Mouse (Mus musculus) urinary bladder, postnatal 36 days (tissue): ENCODE results near the gene Runx1.

Experiments
- DNase-seq, 2 experiments: peaks; one replicate each; pipeline ENCODE4 v3.0.0; 2022; ENCODE audit warnings: low spot score in 2 of 2, mixed read lengths in 1 of 2

Gene Runx1

DNA sequence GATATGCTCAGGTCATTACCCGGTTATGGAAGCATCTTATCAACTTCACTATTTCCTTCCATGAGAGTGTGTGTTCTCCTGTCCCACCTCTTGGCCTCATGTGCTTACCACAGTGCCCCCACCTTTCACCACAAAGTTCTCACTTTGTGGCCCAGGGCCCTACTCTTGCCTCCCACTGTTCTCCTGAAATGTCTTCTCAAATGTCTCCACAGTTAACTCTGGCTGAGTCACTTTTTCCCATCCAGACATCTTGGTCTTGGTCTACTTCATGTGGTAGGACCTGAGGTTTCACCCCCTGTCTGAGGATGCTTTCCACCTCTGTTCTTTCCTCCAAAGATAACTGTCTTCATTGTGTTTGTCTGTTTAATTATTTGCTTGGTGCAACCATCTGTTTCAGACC lies 77.7 kb downstream of the Runx1 start:
- DNase-seq, result no peak

DNA sequence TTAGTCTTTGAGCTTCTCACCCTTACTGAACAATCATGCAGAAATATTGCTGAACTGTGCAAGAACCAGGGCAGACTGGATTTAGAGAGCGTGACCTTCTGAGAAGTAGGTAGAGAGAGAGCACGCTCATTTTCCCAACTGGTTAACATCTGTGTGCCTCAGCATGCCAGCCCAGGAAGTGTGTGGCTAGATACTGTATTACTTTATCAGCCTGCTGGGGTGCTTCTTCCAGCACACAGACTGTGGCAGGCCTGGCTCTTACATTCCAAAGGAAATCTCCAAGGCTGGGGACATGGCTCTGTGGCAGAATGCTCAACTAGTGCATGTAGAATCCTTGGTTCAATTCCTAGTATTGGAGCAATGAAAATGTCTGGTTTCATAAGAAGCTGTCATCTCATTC lies 78.9 kb downstream of the Runx1 start:
- DNase-seq, result no peak

DNA sequence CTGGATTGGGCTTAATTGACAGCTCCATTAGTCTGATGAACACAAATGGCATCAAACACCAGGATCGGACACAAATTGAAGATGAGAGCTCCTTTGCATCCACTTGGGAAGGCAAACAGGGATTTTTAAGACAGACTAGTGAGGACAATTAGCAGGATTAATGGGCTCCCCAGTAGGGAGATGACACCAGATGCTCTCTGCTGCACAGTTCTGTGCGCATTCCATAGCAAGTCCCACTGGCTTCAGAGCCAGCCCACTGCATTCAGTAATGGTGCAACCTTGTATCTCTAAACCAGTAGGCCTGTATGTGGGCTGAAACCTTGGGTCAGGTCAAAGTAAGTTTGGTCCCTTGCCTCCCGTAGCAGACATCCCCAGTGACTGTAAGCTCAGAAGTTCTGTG lies 80.7 kb downstream of the Runx1 start:
- DNase-seq, result no peak

- no peak for DNase-seq
These were observed 81.7 kb downstream of the Runx1 start for GRCm38 (mm10) chr16:92744172-92744777.

- no peak for DNase-seq
These were observed 82.2 kb downstream of the Runx1 start for GRCm38 (mm10) chr16:92743755-92744154.

- no peak for DNase-seq
These were observed 84.6 kb downstream of the Runx1 start for GRCm38 (mm10) chr16:92741342-92741741.

DNA sequence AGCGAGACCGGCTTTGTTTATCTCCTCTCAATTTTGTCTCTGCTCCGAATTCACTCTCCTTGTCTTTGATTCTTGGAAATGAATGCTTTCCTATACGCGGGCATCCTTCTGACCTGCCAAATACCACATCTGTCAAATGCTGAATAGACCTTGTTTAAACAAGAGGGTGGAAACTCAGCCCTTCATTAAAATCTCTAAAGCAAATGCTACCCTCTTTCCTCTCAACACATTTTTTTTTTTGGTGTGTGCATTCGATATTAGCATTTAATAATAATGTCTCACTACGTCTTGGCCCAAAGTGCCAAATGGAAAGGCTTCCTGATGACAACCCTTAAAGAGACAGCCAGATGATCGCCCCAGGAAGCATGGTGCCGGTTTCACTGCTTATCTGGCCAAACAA lies 85.4 kb downstream of the Runx1 start:
- no peak for DNase-seq

DNA sequence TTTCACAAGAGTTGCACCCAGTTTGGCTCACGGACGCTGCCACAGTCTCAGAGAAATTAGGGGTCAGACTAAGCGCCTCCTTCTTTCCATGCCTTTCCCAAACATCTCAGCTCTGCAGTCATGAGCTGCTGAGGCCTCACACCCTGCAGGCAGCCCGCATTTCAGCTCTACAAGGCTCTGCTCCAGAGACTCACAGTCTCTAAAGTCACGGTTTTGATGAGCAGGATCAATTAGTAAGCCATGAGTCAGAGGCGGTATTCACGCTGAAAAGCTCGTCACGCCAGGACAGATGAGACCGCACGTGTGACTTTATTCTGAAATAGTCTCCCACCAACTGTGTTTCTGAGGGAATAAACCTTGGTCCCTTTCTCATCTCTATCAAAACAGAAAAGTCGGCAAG lies 86.0 kb downstream of the Runx1 start:
- DNase-seq, result no peak

DNA sequence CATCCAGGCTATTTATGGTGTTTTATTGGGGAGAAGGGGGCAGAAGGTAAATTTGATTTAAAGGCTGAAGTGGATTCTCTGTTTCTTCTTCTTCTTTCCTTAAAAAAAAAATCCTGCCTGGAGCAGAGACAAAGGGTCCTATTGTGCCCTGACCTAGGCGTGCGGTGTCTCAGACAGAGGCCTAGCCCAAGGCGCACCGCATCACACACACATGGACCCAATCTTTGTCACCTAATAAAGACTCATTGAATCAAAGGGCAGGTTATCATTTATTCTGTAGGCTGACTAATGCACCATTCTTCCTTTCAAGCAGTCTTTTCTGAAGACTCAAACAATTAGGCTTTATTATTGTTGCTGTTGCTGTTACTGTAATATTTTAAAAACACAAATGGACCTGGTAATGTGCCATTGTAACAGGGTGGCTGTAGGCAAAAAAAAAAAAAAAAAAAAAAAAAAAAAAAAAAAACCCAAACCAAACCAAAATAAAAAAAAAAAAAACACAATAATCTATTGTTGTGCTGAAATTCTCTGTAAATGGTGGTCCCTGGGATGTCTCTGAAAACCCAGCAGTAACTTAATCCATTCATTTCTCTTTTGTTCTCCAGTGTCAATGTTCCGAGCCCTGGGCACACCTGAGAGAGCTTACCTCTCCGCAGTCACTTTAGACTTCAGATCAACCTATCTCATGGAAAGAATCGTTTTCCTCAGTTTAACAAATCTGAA lies 86.7 kb downstream of the Runx1 start:
- DNase-seq, result no peak

DNA sequence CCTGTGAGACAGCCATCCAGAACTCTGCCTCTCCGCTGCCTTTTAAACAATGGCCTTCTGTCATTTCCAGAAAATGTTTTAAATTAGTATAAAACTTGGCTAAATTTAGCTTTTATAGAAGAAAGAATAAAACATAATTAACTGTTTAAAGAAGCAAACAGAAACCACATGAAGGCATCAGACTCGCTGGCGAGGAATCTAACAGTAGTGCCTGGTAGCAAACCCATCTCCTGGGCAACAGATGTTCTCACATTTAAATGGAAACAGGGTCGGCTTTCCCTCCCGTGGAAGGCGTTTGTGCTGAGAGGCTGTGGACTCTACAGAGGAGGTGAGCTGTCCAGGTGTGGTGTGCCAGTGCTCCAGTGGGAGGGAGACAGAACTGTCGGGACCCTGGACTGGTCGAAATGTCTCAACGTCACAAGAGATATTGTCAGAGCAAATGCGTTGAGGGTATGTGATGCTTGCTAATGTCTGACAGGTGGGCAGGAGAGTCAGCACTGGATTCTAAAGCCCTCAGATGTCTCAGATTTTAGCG lies 87.4 kb downstream of the Runx1 start:
- DNase-seq, result no peak

- DNase-seq, result no peak
These were observed 99.1 kb downstream of the Runx1 start for GRCm38 (mm10) chr16:92726870-92727269.

DNA sequence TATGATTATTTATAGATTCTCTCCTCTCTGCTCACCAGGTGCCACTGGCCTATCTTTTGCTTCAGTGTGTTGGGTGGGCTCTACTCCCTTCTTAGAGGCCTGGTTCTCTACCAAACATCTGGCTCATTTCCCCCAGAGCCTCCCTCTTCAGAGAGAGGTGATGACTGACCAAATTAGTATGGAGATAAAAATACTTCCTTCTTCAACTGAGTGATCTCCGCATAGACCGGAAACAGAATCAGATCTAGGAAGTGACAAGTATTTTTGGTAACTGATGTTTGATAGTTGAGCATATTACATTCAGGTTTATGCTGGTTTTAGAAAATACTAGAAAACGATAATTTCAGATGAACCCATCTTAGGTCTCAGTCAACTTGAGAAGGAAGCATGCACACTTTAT lies 101.4 kb downstream of the Runx1 start:
- DNase-seq, result no peak

DNA sequence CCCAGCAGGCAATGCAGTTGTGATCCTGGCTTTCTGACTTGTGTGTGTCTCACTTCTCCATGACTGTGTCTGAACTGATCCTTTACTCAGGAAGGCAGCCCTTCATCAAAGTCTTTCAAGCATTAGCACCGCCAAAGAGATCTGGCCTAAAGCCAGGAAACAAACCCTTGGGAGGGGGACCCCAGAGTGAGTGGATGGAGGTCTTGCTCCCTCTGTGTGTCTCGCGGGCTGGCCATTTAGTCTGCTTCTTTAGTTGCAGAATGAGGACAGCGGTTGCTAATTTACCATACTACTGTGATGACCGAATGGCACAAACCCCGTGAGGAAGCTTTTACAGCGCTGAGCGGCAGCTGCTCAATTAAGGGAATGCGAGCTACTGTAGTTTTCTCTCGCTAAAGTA lies 105.3 kb downstream of the Runx1 start:
- DNase-seq, result no peak

- no peak for DNase-seq
These were observed 106.2 kb downstream of the Runx1 start for GRCm38 (mm10) chr16:92719725-92720124.

DNA sequence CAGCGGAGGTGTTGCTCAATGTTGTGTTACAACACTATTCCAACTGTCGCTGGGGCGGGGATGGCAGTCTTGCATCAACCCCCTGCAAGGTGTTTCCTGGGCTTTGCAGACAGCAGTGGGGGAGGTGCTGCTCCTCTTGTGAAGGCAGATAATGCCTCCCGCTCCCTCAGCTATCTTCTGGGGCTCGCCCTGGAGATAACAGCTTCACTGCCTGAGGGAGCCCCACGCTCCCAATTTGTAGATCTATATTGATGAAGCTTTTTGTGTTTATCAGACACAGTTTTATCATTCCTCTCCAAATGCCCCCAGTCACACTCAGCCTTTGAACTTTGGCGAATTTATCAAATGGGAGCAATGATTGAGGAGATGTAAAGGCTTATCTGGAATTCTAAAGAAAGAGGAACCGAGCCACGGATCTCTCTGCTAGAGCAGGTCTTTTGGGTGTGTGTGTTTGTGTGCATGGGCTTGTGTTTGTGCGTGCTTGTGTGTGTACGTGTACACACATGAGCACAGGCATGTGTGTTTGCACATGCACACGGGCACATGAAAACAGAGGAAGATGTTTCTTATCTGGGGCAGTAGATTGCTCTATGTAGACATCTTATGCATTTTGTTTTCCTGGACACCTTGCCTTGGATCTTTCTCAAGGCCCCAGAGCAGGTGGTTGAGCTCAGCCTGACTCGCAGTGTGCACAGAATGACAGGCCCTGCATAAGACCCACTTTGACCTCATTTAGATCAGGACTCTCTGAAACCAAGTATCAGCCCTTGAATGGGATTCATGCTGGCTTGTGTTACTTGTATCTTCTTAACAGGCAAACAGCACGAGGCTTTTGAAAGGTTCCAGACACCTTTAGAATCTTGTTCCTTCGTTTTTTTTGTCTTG lies 110.1 kb downstream of the Runx1 start:
- DNase-seq, result peak in 1 of 2 experiments; percentile 31

- DNase-seq, result no peak
These were observed 115.8 kb downstream of the Runx1 start for GRCm38 (mm10) chr16:92710161-92710560.

DNA sequence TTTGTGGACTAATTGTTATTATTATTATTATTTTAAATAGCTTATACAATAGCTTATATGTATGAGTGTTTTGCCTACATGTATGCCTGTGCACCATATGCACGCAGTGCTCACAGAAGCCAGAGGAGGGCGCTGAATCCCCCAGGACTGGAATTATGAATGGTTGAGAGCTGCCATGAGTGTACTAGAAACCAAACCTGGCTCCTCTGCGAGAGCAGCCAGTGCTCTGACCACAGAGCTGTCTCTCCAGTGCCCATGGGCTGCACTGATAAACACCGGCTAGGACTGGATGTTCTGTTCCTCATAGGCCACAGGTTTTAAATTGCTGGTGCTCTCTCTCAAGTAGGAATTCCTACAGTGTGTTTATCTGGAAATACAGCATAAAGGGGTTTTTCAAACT lies 117.2 kb downstream of the Runx1 start:
- DNase-seq, result no peak

DNA sequence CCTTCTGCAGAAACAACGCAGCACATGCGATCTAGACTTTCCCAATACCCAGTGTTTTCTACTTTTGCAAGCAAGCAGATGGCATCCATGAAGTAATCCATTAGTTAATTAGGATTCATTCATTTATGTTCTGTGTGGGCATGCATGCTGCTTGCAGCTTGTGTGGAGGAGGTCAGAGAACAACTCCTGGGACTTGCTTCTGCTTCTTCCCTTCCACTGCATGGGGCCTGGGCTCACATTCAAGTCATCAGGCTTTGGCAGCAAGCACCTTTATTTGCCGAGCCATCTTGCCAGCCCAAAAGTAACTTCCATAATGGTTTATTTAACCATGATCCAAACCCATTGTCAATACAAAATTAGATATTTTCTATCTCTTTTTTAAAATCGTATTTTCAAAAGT lies 118.2 kb downstream of the Runx1 start:
- DNase-seq, result no peak

GRCm38 (mm10) chr16:92707146-92707545 lies 118.8 kb downstream of the Runx1 start:
- no peak for DNase-seq

DNA sequence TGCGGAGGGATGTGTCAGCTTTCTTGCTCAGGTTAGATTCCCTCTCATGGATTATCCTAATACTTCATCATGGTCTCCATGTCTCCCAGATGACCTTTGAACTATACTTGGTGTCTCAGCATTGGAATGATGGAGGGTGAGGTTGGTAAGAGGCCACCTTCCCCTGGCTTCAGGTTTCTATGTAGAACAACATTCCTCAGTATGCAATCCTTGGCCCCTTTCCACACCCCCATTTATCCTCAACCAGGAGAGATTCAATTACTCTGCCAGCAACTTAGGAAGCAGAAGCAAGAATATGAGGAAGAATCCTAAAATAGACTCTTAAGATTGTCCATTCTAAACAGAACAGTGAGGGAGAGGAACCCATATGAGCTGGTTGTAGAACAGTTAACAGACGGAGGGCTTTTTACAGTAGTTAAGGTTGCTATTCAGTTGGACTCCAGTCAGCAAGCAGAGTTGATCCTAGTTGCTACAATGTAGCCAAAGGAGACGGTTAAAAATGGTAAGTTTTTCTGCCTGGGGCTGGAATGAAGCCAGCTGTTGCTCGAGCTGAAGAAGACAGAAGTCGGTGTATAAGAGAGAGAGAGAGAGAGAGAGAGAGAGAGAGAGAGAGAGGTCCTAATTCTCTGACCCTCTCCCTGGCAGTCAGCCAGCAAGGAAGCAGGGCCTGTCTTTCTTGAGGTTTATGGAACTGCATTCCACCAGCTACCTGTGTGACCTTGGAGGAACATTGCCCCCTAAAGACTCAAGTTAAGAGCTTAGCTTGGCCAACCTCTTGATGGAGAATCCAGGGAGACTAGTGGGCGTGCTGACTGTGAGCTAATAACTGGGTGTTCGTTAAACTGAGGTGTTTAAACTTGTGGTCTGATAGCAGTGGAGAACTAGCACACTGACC lies 120.1 kb downstream of the Runx1 start:
- DNase-seq, result no peak

- DNase-seq, result no peak
These were observed 122.1 kb downstream of the Runx1 start for GRCm38 (mm10) chr16:92703850-92704249.
